Mouse (Mus musculus) kidney, adult 2 months (tissue): ENCODE measurements at regions not wholly inside any gene's neighbourhood (a gene's known extent, or its start where the extent isn't known, plus 50 kb on each side); places are given as distances from the start of the nearest gene placed in this dataset.

Experiments
- DNase-seq: peaks from one replicate; pipeline ENCODE4 v3.0.0; 2021
- H3K27ac ChIP-seq: fragments of 200-500 bp; 2 replicates; pipeline ENCODE4 v1.5.1; 2012; ENCODE audit warnings: low read depth, low read length, control low read depth, inconsistent platforms; ENCODE audit not compliant: insufficient read depth
- H3K27me3 ChIP-seq: fragments of 200-500 bp; replicated peaks from 2 replicates; pipeline ENCODE4 v1.6.1; 2012; ENCODE audit warnings: mild to moderate bottlenecking, moderate library complexity, low read length, inconsistent platforms; ENCODE audit not compliant: control insufficient read depth, insufficient read depth
- H3K36me3 ChIP-seq: fragments of 200-500 bp; 2 replicates; pipeline ENCODE4 v1.6.1; 2012; ENCODE audit warnings: mild to moderate bottlenecking, moderate library complexity, low read length, inconsistent platforms; ENCODE audit not compliant: control insufficient read depth, insufficient read depth
- H3K4me1 ChIP-seq: fragments of 200-500 bp; 2 replicates; pipeline ENCODE4 v1.6.1; 2011; ENCODE audit warnings: low read length; ENCODE audit not compliant: control insufficient read depth, insufficient read depth
- H3K4me3 ChIP-seq: fragments of 200-500 bp; 2 replicates; pipeline ENCODE4 v1.5.1; 2011; ENCODE audit warnings: mild to moderate bottlenecking, low read depth, low read length, control low read depth; ENCODE audit not compliant: insufficient read depth
- CTCF ChIP-seq: fragments of 200-500 bp; conservative IDR thresholded peaks from 2 replicates; pipeline ENCODE4 v1.5.1; 2011; ENCODE audit warnings: low read depth, mild to moderate bottlenecking, control low read depth, low read length, moderate library complexity, mixed read lengths; ENCODE audit not compliant: insufficient read depth, insufficient read length
- POLR2A ChIP-seq: fragments of 200-500 bp; IDR thresholded peaks from one replicate; pipeline ENCODE4 v1.6.1; 2011; ENCODE audit warnings: low read depth, low read length, control low read depth
- WGBS: fragments of 180-500 bp; shearing (Covaris S2); methylation state at CpG from one replicate; pipeline ENCODE4 v1.1.7; 2018; 5-methylcytosine and 5-hydroxymethylcytosine counted together

DNA sequence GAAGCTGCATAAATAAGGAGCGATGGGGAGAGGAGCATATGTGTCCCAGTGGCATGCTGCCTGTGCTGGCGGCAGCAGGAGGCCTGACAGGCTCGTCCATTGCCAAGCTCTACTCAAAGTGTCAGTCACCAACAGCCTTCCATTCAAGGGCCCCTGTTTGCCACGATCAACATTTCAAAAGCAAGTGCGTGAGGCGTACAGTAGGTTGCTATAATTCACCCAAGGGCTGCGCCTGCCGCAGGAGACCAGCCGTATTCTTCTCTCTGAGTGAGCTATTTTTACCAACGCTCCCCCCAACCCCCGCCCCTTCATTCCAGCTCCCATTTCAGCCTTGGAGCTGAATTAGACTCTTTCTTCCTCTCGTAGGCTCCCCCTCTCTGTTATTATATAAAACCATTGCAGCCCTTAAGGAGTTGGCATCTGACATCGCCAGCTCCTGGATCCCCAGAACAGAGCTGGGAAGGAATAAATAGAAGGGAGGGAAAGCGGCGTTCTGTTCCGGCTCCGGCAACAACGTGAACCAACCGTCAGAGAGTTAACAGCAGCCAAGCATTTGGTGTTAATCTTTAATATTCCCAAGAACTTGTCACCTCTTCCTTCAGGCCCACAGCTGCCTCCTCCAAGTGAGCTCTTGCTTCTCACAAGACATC, 59.5 kb upstream of the Ctnnb1 start:
- H3K27ac ChIP-seq: no peak overlapping the region
- DNase-seq: peak; percentile 47
- H3K36me3 ChIP-seq: no peaks in the 10 kb centered on the region
- peaks cover 6% of the 10 kb centered on the region for H3K4me1 ChIP-seq
- WGBS: 11% methylated on average over 19 of the region's 19 CpGs
- no peaks in the 10 kb centered on the region for H3K27me3 ChIP-seq
- TF ChIP-seq POLR2A: no peak
- no peak for TF ChIP-seq CTCF
- no peak overlapping the region for H3K4me3 ChIP-seq

GRCm38 (mm10) chr9:120873293-120873692, 55.7 kb upstream of the Ctnnb1 start:
- TF ChIP-seq CTCF (no peak), POLR2A (no peak)
- no peak overlapping the region for H3K27ac ChIP-seq
- DNase-seq: no peak
- no peak overlapping the region for H3K4me3 ChIP-seq
- WGBS: 99% methylated on average over 3 of the region's 3 CpGs
- H3K27me3 ChIP-seq: no peaks in the 10 kb centered on the region
- no peaks in the 10 kb centered on the region for H3K36me3 ChIP-seq
- peaks cover 6% of the 10 kb centered on the region for H3K4me1 ChIP-seq

- TF ChIP-seq POLR2A (no peak), CTCF (no peak)
- no peaks in the 10 kb centered on the region for H3K27me3 ChIP-seq
- H3K4me3 ChIP-seq: no peak overlapping the region
- no peaks in the 10 kb centered on the region for H3K36me3 ChIP-seq
- no peak for DNase-seq
- no peak overlapping the region for H3K27ac ChIP-seq
- WGBS: 95% methylated on average over 5 of the region's 5 CpGs
- H3K4me1 ChIP-seq: peaks cover 3% of the 10 kb centered on the region; the same call in 1 of the 2 replicates
These were observed 54.5 kb upstream of the Ctnnb1 start for GRCm38 (mm10) chr9:120874416-120874976.

GRCm38 (mm10) chr9:120877101-120877500, 51.9 kb upstream of the Ctnnb1 start:
- no peak overlapping the region for H3K27ac ChIP-seq
- no peaks in the 10 kb centered on the region for H3K27me3 ChIP-seq
- no peak overlapping the region for H3K4me3 ChIP-seq
- DNase-seq: no peak
- TF ChIP-seq CTCF: no peak
- no peak for TF ChIP-seq POLR2A
- no peaks in the 10 kb centered on the region for H3K36me3 ChIP-seq
- WGBS: 78% methylated on average over 2 of the region's 2 CpGs
- H3K4me1 ChIP-seq: 0 out of 2 replicates have a peak, but pooled peaks cover 3% of the 10 kb centered on the region
